Mouse (Mus musculus): Measurements from ENCODE around the gene Gm8229. TPM values are rescaled to one million over a fixed set of nuclear protein-coding genes. Genes with fewer than 3 reads are reported as not detected.
"Not testable (repeated sequence)": the region's sequence is repeated elsewhere in the genome, so short reads cannot be mapped to it uniquely, and the experiment has no call there.

Gene Gm8229
- polyA plus RNA-seq (2012; fragmentation: generic; extraction: Trizol): not detected
- long read RNA-seq, experiment 1: 0 reads
- long read RNA-seq, experiment 2: 0 reads

DNA sequence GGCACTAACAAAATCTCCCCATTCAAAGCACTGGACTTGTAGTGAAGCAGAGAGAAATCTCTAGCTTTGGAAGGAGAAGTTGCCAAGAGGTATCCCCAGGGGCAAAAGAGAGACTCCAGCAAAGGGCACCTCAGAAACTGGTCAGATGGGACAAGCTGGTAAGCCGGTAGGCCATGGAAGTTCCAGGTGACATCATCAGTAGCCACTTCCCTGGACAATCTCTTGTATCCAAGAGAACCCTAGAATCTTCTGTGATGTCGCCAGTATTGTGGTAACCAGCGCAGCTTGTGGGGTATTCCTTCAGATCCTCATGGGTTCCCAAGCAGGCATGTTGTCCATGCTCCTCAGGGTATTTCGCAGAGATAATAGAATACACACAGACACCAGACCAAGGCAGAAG lies at the start of gene Gm8229:
Gene Gm8229 (plus strand): TSS at position 301 of the 400 bp plus-strand sequence.
- not testable (repeated sequence) for H3K27me3 ChIP-seq (ENCODE audit: control insufficient read depth, insufficient read depth, insufficient read length); H3K4me3 ChIP-seq (ENCODE audit: insufficient read depth, poor library complexity, severe bottlenecking); H3K79me3 ChIP-seq (ENCODE audit: low read depth); H3K79me2 ChIP-seq (ENCODE audit: control insufficient read depth, insufficient read depth); H3K36me3 ChIP-seq (ENCODE audit: control insufficient read depth, insufficient read depth); H3ac ChIP-seq (ENCODE audit: control insufficient read depth, insufficient read length, low read depth)

DNA sequence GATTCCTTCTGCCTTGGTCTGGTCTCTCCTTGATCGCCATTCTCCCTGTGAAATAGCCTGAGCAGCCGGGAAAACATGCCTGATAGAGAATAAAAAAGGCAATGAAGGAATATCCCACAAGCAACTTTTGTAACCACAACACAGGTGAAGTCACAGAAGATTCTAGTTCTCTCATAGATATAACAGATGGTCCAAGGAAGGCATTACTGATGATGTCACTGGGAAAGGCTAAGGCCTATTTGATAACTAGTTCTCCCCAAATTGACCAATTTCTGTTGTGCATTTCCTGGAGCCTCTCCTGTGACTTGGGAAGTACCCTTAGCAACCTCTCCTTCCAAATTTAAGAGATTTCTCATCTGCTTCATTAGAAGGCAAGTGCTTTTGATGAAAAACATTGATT lies 26.7 kb upstream of the Gm8229 start, which contains the start of gene Gm5930:
Gene Gm5930 (minus strand): TSS at position 101 of the 400 bp plus-strand sequence.
- not testable (repeated sequence) for H3K27me3 ChIP-seq (ENCODE audit: control insufficient read depth, insufficient read depth, insufficient read length); H3K79me2 ChIP-seq (ENCODE audit: control insufficient read depth, insufficient read depth); H3ac ChIP-seq (ENCODE audit: control insufficient read depth, insufficient read length, low read depth); H3K4me3 ChIP-seq (ENCODE audit: insufficient read depth, poor library complexity, severe bottlenecking); H3K79me3 ChIP-seq (ENCODE audit: low read depth); H3K36me3 ChIP-seq (ENCODE audit: control insufficient read depth, insufficient read depth)

DNA sequence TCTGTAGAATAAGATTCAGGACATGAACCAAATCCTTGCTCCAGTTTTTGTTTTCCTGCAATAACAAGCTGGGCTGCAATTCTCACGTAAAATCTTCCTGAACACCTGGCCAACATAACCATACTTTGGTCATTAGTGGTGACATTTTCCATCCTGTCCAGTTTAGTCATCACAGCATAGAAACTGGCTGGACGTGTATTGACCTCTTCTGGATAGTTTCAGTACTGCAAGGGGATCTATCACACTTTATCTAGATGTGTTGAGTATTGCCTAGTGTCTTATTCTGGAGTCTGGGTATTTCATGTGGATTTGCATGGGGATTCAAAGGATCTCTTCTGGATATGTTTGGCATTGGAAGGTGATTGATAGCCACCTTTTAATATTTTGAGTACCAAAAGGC lies 3.7 kb upstream of the Gm8229 start:
- not testable (repeated sequence) for H3K79me3 ChIP-seq (ENCODE audit: low read depth); H3ac ChIP-seq (ENCODE audit: control insufficient read depth, insufficient read length, low read depth); H3K27me3 ChIP-seq (ENCODE audit: control insufficient read depth, insufficient read depth, insufficient read length); H3K79me2 ChIP-seq (ENCODE audit: control insufficient read depth, insufficient read depth); H3K4me3 ChIP-seq (ENCODE audit: insufficient read depth, poor library complexity, severe bottlenecking); H3K36me3 ChIP-seq (ENCODE audit: control insufficient read depth, insufficient read depth)

DNA sequence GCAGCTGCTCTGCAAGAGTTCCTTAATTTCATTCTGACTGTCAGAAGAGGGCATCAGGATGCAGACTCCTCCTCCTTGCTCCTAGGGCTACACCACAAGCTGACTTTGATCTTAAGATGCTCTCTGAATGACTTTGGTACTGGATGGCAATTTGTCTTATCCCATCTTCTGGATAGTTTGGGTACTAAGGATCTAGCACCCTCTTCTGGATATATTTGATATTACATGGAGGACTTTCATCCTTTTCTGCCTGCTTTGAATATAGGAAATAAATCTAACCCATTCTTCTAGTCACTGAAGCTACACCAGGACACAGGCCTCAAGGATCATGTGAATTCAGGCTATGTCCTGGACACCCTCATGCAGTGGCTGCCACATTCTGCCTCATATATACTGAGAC lies 2.9 kb upstream of the Gm8229 start:
- H3ac ChIP-seq (ENCODE audit: control insufficient read depth, insufficient read length, low read depth); H3K4me3 ChIP-seq (ENCODE audit: insufficient read depth, poor library complexity, severe bottlenecking); H3K79me2 ChIP-seq (ENCODE audit: control insufficient read depth, insufficient read depth); H3K27me3 ChIP-seq (ENCODE audit: control insufficient read depth, insufficient read depth, insufficient read length); H3K79me3 ChIP-seq (ENCODE audit: low read depth); H3K36me3 ChIP-seq (ENCODE audit: control insufficient read depth, insufficient read depth): not testable (repeated sequence)

DNA sequence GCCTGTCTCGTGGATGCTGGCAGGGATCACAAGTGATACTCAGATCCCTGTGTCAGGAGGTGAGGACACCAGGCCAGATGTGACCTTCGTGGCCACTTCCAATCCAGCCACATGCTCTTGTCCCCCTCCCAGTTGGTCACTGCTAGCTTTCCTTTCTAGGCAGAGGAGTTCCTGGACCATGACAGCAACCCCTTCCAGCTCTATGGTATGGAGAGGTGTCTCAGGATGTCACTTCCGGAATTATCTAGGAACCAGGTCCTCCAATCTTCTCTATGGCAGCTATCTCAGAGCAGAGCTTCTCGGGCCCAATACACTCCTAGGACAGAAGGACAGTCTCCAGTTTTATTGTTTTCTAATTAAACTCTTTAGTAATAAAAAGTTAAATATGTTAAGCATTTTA lies 19.1 kb downstream of the Gm8229 start:
- H3ac ChIP-seq (ENCODE audit: control insufficient read depth, insufficient read length, low read depth); H3K4me3 ChIP-seq (ENCODE audit: insufficient read depth, poor library complexity, severe bottlenecking); H3K79me2 ChIP-seq (ENCODE audit: control insufficient read depth, insufficient read depth); H3K27me3 ChIP-seq (ENCODE audit: control insufficient read depth, insufficient read depth, insufficient read length); H3K79me3 ChIP-seq (ENCODE audit: low read depth); H3K36me3 ChIP-seq (ENCODE audit: control insufficient read depth, insufficient read depth): not testable (repeated sequence)

DNA sequence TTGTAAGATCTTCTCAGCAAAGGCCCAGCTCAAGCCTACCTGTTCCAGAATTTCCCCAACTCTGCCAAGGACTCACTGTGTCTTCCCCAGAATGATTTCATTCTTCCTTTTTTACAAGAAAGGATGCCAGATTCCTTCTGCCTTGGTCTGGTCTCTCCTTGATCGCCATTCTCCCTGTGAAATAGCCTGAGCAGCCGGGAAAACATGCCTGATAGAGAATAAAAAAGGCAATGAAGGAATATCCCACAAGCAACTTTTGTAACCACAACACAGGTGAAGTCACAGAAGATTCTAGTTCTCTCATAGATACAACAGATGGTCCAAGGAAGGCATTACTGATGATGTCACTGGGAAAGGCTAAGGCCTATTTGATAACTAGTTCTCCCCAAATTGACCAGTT lies 45.4 kb downstream of the Gm8229 start, which contains the start of gene Gm3371:
Gene Gm3371 (minus strand): TSS at position 101 of the 400 bp plus-strand sequence.
- H3ac ChIP-seq (ENCODE audit: control insufficient read depth, insufficient read length, low read depth); H3K27me3 ChIP-seq (ENCODE audit: control insufficient read depth, insufficient read depth, insufficient read length); H3K79me3 ChIP-seq (ENCODE audit: low read depth); H3K79me2 ChIP-seq (ENCODE audit: control insufficient read depth, insufficient read depth); H3K4me3 ChIP-seq (ENCODE audit: insufficient read depth, poor library complexity, severe bottlenecking); H3K36me3 ChIP-seq (ENCODE audit: control insufficient read depth, insufficient read depth): not testable (repeated sequence)

Other genes with a start within 250 kb of the Gm8229 start
- gene Gm3327, start 241.5 kb upstream of the Gm8229 start, polyA plus RNA-seq (2012; fragmentation: generic; extraction: Trizol): not detected
- not detected for gene Gm8212, start 167.7 kb upstream of the Gm8229 start, polyA plus RNA-seq (2012; fragmentation: generic; extraction: Trizol)
- not detected for gene 4930503E14Rik, start 152.1 kb upstream of the Gm8229 start, polyA plus RNA-seq (2012; fragmentation: generic; extraction: Trizol)
- gene Gm8220, start 79.8 kb upstream of the Gm8229 start, polyA plus RNA-seq (2012; fragmentation: generic; extraction: Trizol): not detected
- not detected for gene Gm5930, start 26.8 kb upstream of the Gm8229 start, polyA plus RNA-seq (2012; fragmentation: generic; extraction: Trizol)
- not detected for gene Gm3371, start 45.3 kb downstream of the Gm8229 start, polyA plus RNA-seq (2012; fragmentation: generic; extraction: Trizol)
- not detected for gene Gm8232, start 68.3 kb downstream of the Gm8229 start, polyA plus RNA-seq (2012; fragmentation: generic; extraction: Trizol)
- gene BC061237, start 127.1 kb downstream of the Gm8229 start, polyA plus RNA-seq (2012; fragmentation: generic; extraction: Trizol): not detected
- gene Gm17093, start 152.9 kb downstream of the Gm8229 start, polyA plus RNA-seq (2012; fragmentation: generic; extraction: Trizol): not detected
- gene Gm8247, start 217.8 kb downstream of the Gm8229 start, polyA plus RNA-seq (2012; fragmentation: generic; extraction: Trizol): not detected